Mouse (Mus musculus): Measurements from ENCODE around the gene Dock10. TPM values are rescaled to one million over a fixed set of nuclear protein-coding genes. Genes with fewer than 3 reads are reported as not detected.

Gene Dock10
- polyA plus RNA-seq, 1 experiment from 2014 or later = 2.3 TPM

- Histone ChIP-seq H3K27me3 (no peaks in the 10 kb centered on the region), H3K27ac (no peak overlapping the region)
Observed at GRCm38 (mm10) chr1:80665761-80666160, 92.6 kb downstream of the Dock10 start.

GRCm38 (mm10) chr1:80665161-80665560, 93.2 kb downstream of the Dock10 start:
- no peak for ATAC-seq (ENCODE audit: low FRiP score)
- Histone ChIP-seq H3K4me1 (no peaks in the 10 kb centered on the region), H3K27ac (no peak overlapping the region), H3K4me3 (replicated peaks) (no peak overlapping the region), H3K27me3 (no peaks in the 10 kb centered on the region), H3K9me3 (no peaks in the 10 kb centered on the region), H3K36me3 (replicated peaks) (no peaks in the 10 kb centered on the region), H3K9ac (no peak overlapping the region), H3K4me2 (no peak overlapping the region)
- whole genome bisulfite sequencing = 94% methylated on average over 6 of the region's 6 CpGs

More at GRCm38 (mm10) chr1:80665761-80666160, 92.6 kb downstream of the Dock10 start:
- Histone ChIP-seq H3K4me1 (no peaks in the 10 kb centered on the region), H3K9ac (no peak overlapping the region), H3K9me3 (no peaks in the 10 kb centered on the region), H3K4me3 (replicated peaks) (no peak overlapping the region), H3K4me2 (no peak overlapping the region), H3K36me3 (replicated peaks) (no peaks in the 10 kb centered on the region)
- ATAC-seq (ENCODE audit: low FRiP score) = no peak

GRCm38 (mm10) chr1:80661506-80662402, 96.6 kb downstream of the Dock10 start:
- Histone ChIP-seq H3K36me3 (replicated peaks) (no peaks in the 10 kb centered on the region), H3K9me3 (no peaks in the 10 kb centered on the region), H3K4me2 (no peak overlapping the region), H3K4me1 (no peaks in the 10 kb centered on the region), H3K4me3 (replicated peaks) (no peak overlapping the region), H3K27me3 (no peaks in the 10 kb centered on the region), H3K9ac (no peak overlapping the region), H3K27ac (no peak overlapping the region)
- WGBS = 84% methylated on average over 11 of the region's 11 CpGs
- ATAC-seq (ENCODE audit: low FRiP score) = no peak

- no peak for ATAC-seq (ENCODE audit: low FRiP score)
- Histone ChIP-seq H3K9me3 (no peaks in the 10 kb centered on the region), H3K9ac (no peak overlapping the region), H3K4me3 (replicated peaks) (no peak overlapping the region), H3K36me3 (replicated peaks) (no peaks in the 10 kb centered on the region), H3K27me3 (no peaks in the 10 kb centered on the region), H3K4me1 (no peaks in the 10 kb centered on the region), H3K4me2 (no peak overlapping the region), H3K27ac (no peak overlapping the region)
- WGBS = 84% methylated on average over 6 of the region's 6 CpGs
Observed at GRCm38 (mm10) chr1:80659465-80660245, 98.7 kb downstream of the Dock10 start.

- ATAC-seq (ENCODE audit: low FRiP score) = no peak
- no peak overlapping the region for H3K4me3 ChIP-seq (replicated peaks)
- H3K9ac ChIP-seq = no peak overlapping the region
- H3K9me3 ChIP-seq = no peaks in the 10 kb centered on the region
- no peaks in the 10 kb centered on the region for H3K36me3 ChIP-seq (replicated peaks)
- no peak overlapping the region for H3K27ac ChIP-seq
- H3K27me3 ChIP-seq = no peaks in the 10 kb centered on the region
- H3K4me2 ChIP-seq = no peak overlapping the region
- H3K4me1 ChIP-seq = no peaks in the 10 kb centered on the region
- 60% methylated on average over 2 of the region's 2 CpGs for WGBS
Observed at GRCm38 (mm10) chr1:80656389-80656788, 101.9 kb downstream of the Dock10 start.

GRCm38 (mm10) chr1:80655854-80656253, 102.5 kb downstream of the Dock10 start:
- H3K9ac ChIP-seq = no peak overlapping the region
- no peak overlapping the region for H3K27ac ChIP-seq
- no peak overlapping the region for H3K4me2 ChIP-seq
- no peaks in the 10 kb centered on the region for H3K36me3 ChIP-seq (replicated peaks)
- no peaks in the 10 kb centered on the region for H3K4me1 ChIP-seq
- H3K27me3 ChIP-seq = no peaks in the 10 kb centered on the region
- 74% methylated on average over 1 of the region's 1 CpGs for WGBS
- H3K4me3 ChIP-seq (replicated peaks) = no peak overlapping the region
- no peak for ATAC-seq (ENCODE audit: low FRiP score)
- no peaks in the 10 kb centered on the region for H3K9me3 ChIP-seq

GRCm38 (mm10) chr1:80655195-80655594, 103.1 kb downstream of the Dock10 start:
- H3K36me3 ChIP-seq (replicated peaks) = no peaks in the 10 kb centered on the region
- H3K4me3 ChIP-seq (replicated peaks) = no peak overlapping the region
- H3K4me2 ChIP-seq = no peak overlapping the region
- H3K27ac ChIP-seq = no peak overlapping the region
- H3K9ac ChIP-seq = no peak overlapping the region
- WGBS = 84% methylated on average over 4 of the region's 4 CpGs
- no peaks in the 10 kb centered on the region for H3K4me1 ChIP-seq
- no peaks in the 10 kb centered on the region for H3K27me3 ChIP-seq
- no peak for ATAC-seq (ENCODE audit: low FRiP score)
- H3K9me3 ChIP-seq = no peaks in the 10 kb centered on the region

GRCm38 (mm10) chr1:80654177-80654576, 104.2 kb downstream of the Dock10 start:
- no peak overlapping the region for H3K27ac ChIP-seq
- H3K9ac ChIP-seq = no peak overlapping the region
- H3K4me3 ChIP-seq (replicated peaks) = no peak overlapping the region
- no peaks in the 10 kb centered on the region for H3K9me3 ChIP-seq
- 93% methylated on average over 1 of the region's 1 CpGs for WGBS
- H3K27me3 ChIP-seq = no peaks in the 10 kb centered on the region
- no peak overlapping the region for H3K4me2 ChIP-seq
- no peak for ATAC-seq (ENCODE audit: low FRiP score)
- H3K4me1 ChIP-seq = no peaks in the 10 kb centered on the region
- no peaks in the 10 kb centered on the region for H3K36me3 ChIP-seq (replicated peaks)

- ATAC-seq (ENCODE audit: low FRiP score) = no peak
- no peaks in the 10 kb centered on the region for H3K36me3 ChIP-seq (replicated peaks)
- no peak overlapping the region for H3K9ac ChIP-seq
- no peak overlapping the region for H3K27ac ChIP-seq
- no peaks in the 10 kb centered on the region for H3K9me3 ChIP-seq
- no peak overlapping the region for H3K4me3 ChIP-seq (replicated peaks)
- H3K4me2 ChIP-seq = no peak overlapping the region
- no peaks in the 10 kb centered on the region for H3K4me1 ChIP-seq
- H3K27me3 ChIP-seq = no peaks in the 10 kb centered on the region
Observed at GRCm38 (mm10) chr1:80652803-80653202, 105.5 kb downstream of the Dock10 start.

GRCm38 (mm10) chr1:80652083-80652482, 106.2 kb downstream of the Dock10 start:
- Histone ChIP-seq H3K9ac (no peak overlapping the region), H3K4me3 (replicated peaks) (no peak overlapping the region), H3K36me3 (replicated peaks) (no peaks in the 10 kb centered on the region), H3K4me2 (no peak overlapping the region), H3K27ac (no peak overlapping the region), H3K27me3 (no peaks in the 10 kb centered on the region), H3K9me3 (no peaks in the 10 kb centered on the region), H3K4me1 (no peaks in the 10 kb centered on the region)
- ATAC-seq (ENCODE audit: low FRiP score) = no peak
- 85% methylated on average over 2 of the region's 2 CpGs for WGBS

GRCm38 (mm10) chr1:80646602-80647001, 111.7 kb downstream of the Dock10 start:
- Histone ChIP-seq H3K9me3 (no peaks in the 10 kb centered on the region), H3K9ac (no peak overlapping the region), H3K4me1 (no peaks in the 10 kb centered on the region), H3K4me3 (replicated peaks) (no peak overlapping the region), H3K27ac (no peak overlapping the region), H3K4me2 (no peak overlapping the region), H3K36me3 (replicated peaks) (no peaks in the 10 kb centered on the region), H3K27me3 (no peaks in the 10 kb centered on the region)
- 86% methylated on average over 3 of the region's 3 CpGs for WGBS
- ATAC-seq (ENCODE audit: low FRiP score) = no peak

GRCm38 (mm10) chr1:80643866-80644451, 114.4 kb downstream of the Dock10 start:
- no peaks in the 10 kb centered on the region for H3K36me3 ChIP-seq (replicated peaks)
- no peaks in the 10 kb centered on the region for H3K4me1 ChIP-seq
- H3K27me3 ChIP-seq = no peaks in the 10 kb centered on the region
- no peak overlapping the region for H3K4me2 ChIP-seq
- no peak overlapping the region for H3K9ac ChIP-seq
- H3K4me3 ChIP-seq (replicated peaks) = no peak overlapping the region
- H3K9me3 ChIP-seq = no peaks in the 10 kb centered on the region
- no peak overlapping the region for H3K27ac ChIP-seq
- ATAC-seq (ENCODE audit: low FRiP score) = no peak
- 93% methylated on average over 4 of the region's 4 CpGs for WGBS

Data from forebrain, embryonic 12.5 days (tissue).